Mouse (Mus musculus) midbrain, embryonic 11.5 days (tissue): ENCODE measurements around the gene Mindy3. TPM values are rescaled to one million over a fixed set of nuclear protein-coding genes. Genes with fewer than 3 reads are reported as not detected.
"Not testable (repeated sequence)": the region's sequence is repeated elsewhere in the genome, so short reads cannot be mapped to it uniquely, and the experiment has no call there.

Source experiments
- ATAC-seq: fragments of 200-750 bp; cut with Nextera tagmentation; 2 replicates; pipeline ENCODE4 v1.8.0; 2017; ENCODE audit warnings: moderate TSS enrichment, moderate library complexity; ENCODE audit not compliant: low FRiP score
- DNase-seq: peaks from one replicate; pipeline ENCODE4 v3.0.0; 2015; ENCODE audit warnings: low spot score; ENCODE audit errors: missing footprints
- H3K27ac ChIP-seq: fragments of 300-500 bp; sonication (generic); 2 replicates; pipeline ENCODE4 v1.5.1; 2014; ENCODE audit warnings: low read depth, low read length
- H3K27me3 ChIP-seq: fragments of 300-500 bp; sonication (generic); 2 replicates; pipeline ENCODE4 v1.6.1; 2014; ENCODE audit warnings: mild to moderate bottlenecking, low read length, moderate library complexity, mixed read lengths; ENCODE audit not compliant: control insufficient read depth, insufficient read depth
- H3K36me3 ChIP-seq: fragments of 300-500 bp; sonication (generic); 2 replicates; pipeline ENCODE4 v1.6.1; 2014; ENCODE audit warnings: mild to moderate bottlenecking, low read length, moderate library complexity, mixed read lengths; ENCODE audit not compliant: control insufficient read depth, insufficient read depth
- H3K4me1 ChIP-seq: fragments of 300-500 bp; sonication (generic); 2 replicates; pipeline ENCODE4 v1.6.1; 2014; ENCODE audit warnings: low read length; ENCODE audit not compliant: control insufficient read depth, insufficient read depth
- H3K4me2 ChIP-seq: fragments of 300-500 bp; sonication (generic); 2 replicates; pipeline ENCODE4 v1.6.1; 2014; ENCODE audit warnings: mild to moderate bottlenecking, moderate library complexity
- H3K4me3 ChIP-seq: fragments of 300-500 bp; sonication (generic); 2 replicates; pipeline ENCODE4 v1.5.1; 2014; ENCODE audit warnings: low read depth, low read length
- H3K9ac ChIP-seq: fragments of 300-500 bp; sonication (generic); 2 replicates; pipeline ENCODE4 v1.6.1; 2014; ENCODE audit warnings: low read length
- H3K9me3 ChIP-seq: fragments of 300-500 bp; sonication (generic); 2 replicates; pipeline ENCODE4 v1.6.1; 2016; ENCODE audit warnings: low read length; ENCODE audit not compliant: control insufficient read depth
- WGBS: fragments of 180-500 bp; shearing (Covaris S2); extraction: QIAGEN DNeasy Blood & Tissue Kit; methylation state at CpG from one replicate; pipeline ENCODE4 v1.1.7; 2014; 5-methylcytosine and 5-hydroxymethylcytosine counted together
- polyA plus RNA-seq: library from polyadenylated mRNA; unstranded; fragments of >200 nt; fragmentation: Nextera tagmentation; extraction: Ambion mirVana; gene quantifications from 2 replicates; pipeline ENCODE4 v1.2.1, GENCODE M21; 2014

Gene Mindy3
- polyA plus RNA-seq, result 43.8 and 48.3 TPM in 2 replicates

DNA sequence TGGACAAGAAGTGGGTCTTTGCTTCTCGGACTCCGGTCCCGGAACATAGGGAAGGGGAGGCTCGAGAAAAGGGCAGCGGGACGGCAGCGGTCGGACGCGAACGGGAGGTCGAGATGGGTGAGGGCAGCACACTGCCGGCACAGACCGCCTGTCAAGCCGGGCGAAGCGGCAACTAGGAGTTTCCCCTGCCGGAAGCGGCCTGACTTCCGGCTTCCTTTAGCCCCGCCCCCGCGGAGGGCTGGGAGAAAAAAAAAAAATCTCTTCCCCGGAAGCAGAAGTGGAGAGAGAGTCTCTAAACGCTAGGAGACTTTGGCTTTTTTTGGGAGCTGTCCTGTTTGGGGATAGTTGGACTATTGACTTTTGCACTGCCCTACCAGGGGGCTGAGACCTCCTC, at the start of gene Mindy3:
TSS of gene Mindy3 (minus strand) at position 209 of the 394 bp plus-strand sequence.
- peak within 1 kb of the TSS; percentile 76 for H3K4me2 ChIP-seq
- H3K9ac ChIP-seq, result peak within 1 kb of the TSS; percentile 78
- H3K27me3 ChIP-seq, result no peaks in the 10 kb centered on the region
- no peaks in the 10 kb centered on the region for H3K9me3 ChIP-seq
- H3K27ac ChIP-seq, result no peak within 1 kb of the TSS
- H3K4me3 ChIP-seq, result peak within 1 kb of the TSS; percentile 84
- H3K4me1 ChIP-seq, result peaks cover 9% of the 10 kb centered on the region; the same call in 1 of the 2 replicates
- ATAC-seq (peak; percentile 94), DNase-seq (peak; percentile 98)
- 0% methylated on average over 25 of the region's 25 CpGs for WGBS
- H3K36me3 ChIP-seq, result no peaks in the 10 kb centered on the region

- H3K9me3 ChIP-seq, result no peaks in the 10 kb centered on the region
- H3K27ac ChIP-seq, result no peak overlapping the region
- no peaks in the 10 kb centered on the region for H3K36me3 ChIP-seq
- H3K9ac ChIP-seq, result no peak overlapping the region
- no peaks in the 10 kb centered on the region for H3K27me3 ChIP-seq
- H3K4me3 ChIP-seq, result no peak overlapping the region
- H3K4me2 ChIP-seq, result no peak overlapping the region
- DNase-seq (no peak), ATAC-seq (no peak)
- 91% methylated on average over 1 of the region's 1 CpGs for WGBS
- H3K4me1 ChIP-seq, result no peaks in the 10 kb centered on the region
Observed at GRCm38 (mm10) chr2:12459732-12460131, 40.5 kb upstream of the Mindy3 start.

GRCm38 (mm10) chr2:12450108-12450507, 30.8 kb upstream of the Mindy3 start:
- Histone ChIP-seq H3K4me3 (no peak overlapping the region), H3K27ac (no peak overlapping the region), H3K27me3 (no peaks in the 10 kb centered on the region), H3K4me1 (no peaks in the 10 kb centered on the region), H3K4me2 (no peak overlapping the region), H3K9ac (no peak overlapping the region), H3K9me3 (no peaks in the 10 kb centered on the region), H3K36me3 (no peaks in the 10 kb centered on the region)
- 81% methylated on average over 3 of the region's 3 CpGs for WGBS
- ATAC-seq (no peak), DNase-seq (no peak)

DNA sequence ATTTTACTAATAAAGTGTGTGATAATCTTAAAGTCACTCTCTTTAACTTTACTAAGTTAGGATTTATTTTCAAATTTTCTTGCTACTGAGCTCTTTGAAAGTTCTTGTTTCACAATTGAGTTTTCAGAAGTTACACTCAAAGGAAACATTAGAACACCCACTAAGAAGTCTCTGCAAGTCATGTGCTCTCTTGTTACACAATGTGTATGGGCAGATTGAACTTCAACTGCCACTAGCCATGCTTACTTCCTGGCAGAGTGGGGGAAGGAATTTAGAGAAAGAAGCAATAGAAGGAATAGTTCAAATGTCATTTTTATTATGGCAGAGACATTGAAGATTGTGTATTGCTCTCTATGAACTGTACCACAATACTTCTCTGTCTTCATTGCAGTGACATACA, 20.9 kb upstream of the Mindy3 start:
- Histone ChIP-seq H3K36me3 (no peaks in the 10 kb centered on the region), H3K4me3 (no peak overlapping the region)
- DNase-seq, result no peak

GRCm38 (mm10) chr2:12439543-12439942, 20.3 kb upstream of the Mindy3 start:
- ATAC-seq, result no peak
- H3K4me3 ChIP-seq, result no peak overlapping the region
- H3K9ac ChIP-seq, result no peak overlapping the region
- no peak for DNase-seq
- no peak overlapping the region for H3K4me2 ChIP-seq
- H3K9me3 ChIP-seq, result no peaks in the 10 kb centered on the region
- 61% methylated on average over 2 of the region's 2 CpGs for WGBS
- no peaks in the 10 kb centered on the region for H3K36me3 ChIP-seq
- no peaks in the 10 kb centered on the region for H3K27me3 ChIP-seq
- H3K4me1 ChIP-seq, result no peaks in the 10 kb centered on the region
- H3K27ac ChIP-seq, result no peak overlapping the region

More for the DNA sequence above, 20.9 kb upstream of the Mindy3 start:
- Histone ChIP-seq H3K4me1 (no peaks in the 10 kb centered on the region), H3K4me2 (no peak overlapping the region), H3K27ac (no peak overlapping the region), H3K27me3 (no peaks in the 10 kb centered on the region), H3K9me3 (no peaks in the 10 kb centered on the region), H3K9ac (no peak overlapping the region)
- no peak for ATAC-seq

DNA sequence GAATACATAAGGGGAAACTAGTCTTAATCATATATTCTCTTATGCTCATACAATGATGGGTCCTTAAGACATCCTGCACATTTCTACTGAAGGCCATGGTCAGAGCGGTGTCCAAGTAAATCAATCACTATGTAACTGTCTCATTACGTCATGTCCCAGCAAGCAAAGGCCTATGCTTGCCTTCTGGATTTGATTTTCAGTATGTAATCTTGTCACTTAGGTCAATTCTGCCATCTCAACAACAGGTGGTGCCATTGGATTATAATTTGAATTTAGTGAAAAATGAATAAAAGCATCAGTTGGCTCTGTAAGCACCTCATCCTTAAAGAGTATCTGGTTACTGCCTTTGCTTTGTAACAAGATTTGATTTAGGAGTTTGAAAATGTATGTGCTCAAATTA, 18.9 kb upstream of the Mindy3 start:
- H3K9me3 ChIP-seq, result no peaks in the 10 kb centered on the region
- H3K27ac ChIP-seq, result no peak overlapping the region
- no peaks in the 10 kb centered on the region for H3K36me3 ChIP-seq
- no peak overlapping the region for H3K9ac ChIP-seq
- 85% methylated on average over 2 of the region's 2 CpGs for WGBS
- H3K4me2 ChIP-seq, result no peak overlapping the region
- no peak overlapping the region for H3K4me3 ChIP-seq
- ATAC-seq, result no peak
- no peaks in the 10 kb centered on the region for H3K4me1 ChIP-seq
- DNase-seq, result no peak
- no peaks in the 10 kb centered on the region for H3K27me3 ChIP-seq

DNA sequence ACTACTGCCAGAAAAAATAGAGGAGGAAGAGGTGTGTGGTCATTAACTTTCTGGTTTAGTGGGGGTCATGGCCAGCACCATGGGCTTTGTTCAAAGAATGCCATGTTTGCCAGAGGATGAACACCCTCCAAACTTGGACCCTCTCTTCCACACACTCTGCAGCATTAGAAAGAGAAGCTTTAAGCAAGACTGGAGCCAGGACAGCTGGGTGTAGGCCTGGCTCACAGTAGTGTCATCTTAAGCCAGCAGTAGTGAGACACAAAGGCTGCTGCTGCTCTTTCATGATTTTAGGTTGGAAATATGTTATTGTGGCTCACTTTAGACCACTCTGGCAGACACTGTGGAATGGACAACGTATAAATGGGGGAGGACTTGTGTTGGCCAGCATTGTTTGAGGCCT, 12.8 kb upstream of the Mindy3 start:
- no peaks in the 10 kb centered on the region for H3K36me3 ChIP-seq

GRCm38 (mm10) chr2:12424374-12424773, 5.1 kb upstream of the Mindy3 start:
- Histone ChIP-seq H3K36me3 (no peaks in the 10 kb centered on the region), H3K4me2 (no peak overlapping the region), H3K9me3 (no peaks in the 10 kb centered on the region), H3K9ac (no peak overlapping the region), H3K27ac (no peak overlapping the region), H3K27me3 (no peaks in the 10 kb centered on the region), H3K4me3 (no peak overlapping the region), H3K4me1 (no peaks in the 10 kb centered on the region)
- 89% methylated on average over 3 of the region's 3 CpGs for WGBS
- ATAC-seq (no peak), DNase-seq (no peak)

More for the DNA sequence above, 12.8 kb upstream of the Mindy3 start:
- Histone ChIP-seq H3K9ac (no peak overlapping the region), H3K4me2 (no peak overlapping the region), H3K9me3 (no peaks in the 10 kb centered on the region), H3K4me1 (no peaks in the 10 kb centered on the region), H3K4me3 (no peak overlapping the region), H3K27me3 (no peaks in the 10 kb centered on the region), H3K27ac (no peak overlapping the region)
- DNase-seq (no peak), ATAC-seq (no peak)
- WGBS, result 91% methylated on average over 1 of the region's 1 CpGs

DNA sequence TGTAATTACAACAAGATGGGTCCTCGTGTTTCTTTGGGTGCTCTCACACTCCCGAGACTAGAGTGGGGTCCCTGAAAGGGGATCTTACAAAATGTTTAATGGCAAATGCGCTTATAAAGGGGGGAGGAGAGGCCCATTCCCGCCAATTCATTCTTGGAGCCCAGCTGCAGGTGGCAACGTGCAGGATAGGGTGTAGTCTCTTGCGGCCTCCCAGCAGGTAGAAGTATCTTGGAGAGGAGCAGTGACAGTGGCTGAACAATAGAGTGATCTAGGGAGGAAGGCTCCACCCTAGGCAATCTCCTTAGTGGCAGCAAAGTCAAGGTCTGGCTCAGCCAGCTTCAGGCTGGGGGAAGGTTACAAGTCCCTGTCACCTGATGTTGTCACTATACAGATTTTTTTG, 4.2 kb upstream of the Mindy3 start:
- WGBS, result 64% methylated on average over 6 of the region's 6 CpGs

More for the DNA sequence above, 4.2 kb upstream of the Mindy3 start:
- H3K36me3 ChIP-seq, H3K4me3 ChIP-seq, H3K4me1 ChIP-seq, H3K9ac ChIP-seq, H3K9me3 ChIP-seq, H3K4me2 ChIP-seq, ATAC-seq, H3K27ac ChIP-seq, H3K27me3 ChIP-seq, DNase-seq: not testable (repeated sequence)
